Mouse (Mus musculus) heart, postnatal 36 days (tissue): ENCODE measurements around the gene Wdr6. TPM values are rescaled to one million over a fixed set of nuclear protein-coding genes. Genes with fewer than 3 reads are reported as not detected.
"Not testable (repeated sequence)": the region's sequence is repeated elsewhere in the genome, so short reads cannot be mapped to it uniquely, and the experiment has no call there.

Source experiments
- DNase-seq, 2 experiments: peaks; one replicate each; pipeline ENCODE4 v3.0.0; 2021 to 2022
- intact Hi-C: fragments of 180-260 bp; cut with DNase I; formaldehyde crosslinking; loops from one replicate; pipeline ENCODE4 v1.15.1; 2025
- total RNA-seq, 2 experiments: library from RNA; stranded (reverse); gene quantifications; 2 replicates each; pipeline ENCODE4 v1.2.3; 2021

Wdr6 gene
- 10 to 100 TPM; 12.1 to 19.5 TPM for total RNA-seq

GRCm38 (mm10) chr9:108578545-108579343, at the start of gene Wdr6:
Wdr6 (minus strand) TSS chr9:108578739.
- peak; percentile 85 to 86 for DNase-seq
- intact Hi-C loops: no loop called here

- intact Hi-C loops: no loop called here
Observed at GRCm38 (mm10) chr9:108628141-108628540, 49.6 kb upstream of the Wdr6 start.

GRCm38 (mm10) chr9:108626498-108626897, 48.0 kb upstream of the Wdr6 start:
- intact Hi-C loops: no loop called here
- peak; percentile 21 to 35 for DNase-seq

More at GRCm38 (mm10) chr9:108628141-108628540, 49.6 kb upstream of the Wdr6 start:
- DNase-seq: no peak

DNA sequence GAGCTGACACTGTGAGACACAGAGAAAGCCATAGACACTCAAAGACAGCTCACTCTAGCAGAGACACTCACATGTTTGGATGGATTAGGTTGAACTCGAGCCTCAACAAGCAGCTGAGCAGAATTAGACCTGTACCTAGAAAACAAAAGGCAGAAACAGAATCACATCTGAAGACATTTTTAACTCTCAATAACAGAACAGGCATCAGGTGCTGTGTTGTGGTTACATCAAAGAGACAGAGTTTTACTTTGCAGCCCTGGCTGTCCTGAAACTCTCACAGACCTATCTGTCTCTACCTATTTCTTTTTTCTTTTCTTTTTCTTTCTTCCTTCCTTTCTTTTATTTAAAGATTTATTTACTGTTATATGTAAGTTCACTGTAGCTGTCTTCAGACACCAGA, 38.8 kb upstream of the Wdr6 start:
- DNase-seq: no peak
- intact Hi-C loops: no loop called here

- no peak for DNase-seq
- intact Hi-C loops: no loop called here
Observed at GRCm38 (mm10) chr9:108611488-108611887, 32.9 kb upstream of the Wdr6 start.

GRCm38 (mm10) chr9:108608889-108609288, 30.4 kb upstream of the Wdr6 start:
- intact Hi-C loops: no loop called here
- DNase-seq: no peak

DNA sequence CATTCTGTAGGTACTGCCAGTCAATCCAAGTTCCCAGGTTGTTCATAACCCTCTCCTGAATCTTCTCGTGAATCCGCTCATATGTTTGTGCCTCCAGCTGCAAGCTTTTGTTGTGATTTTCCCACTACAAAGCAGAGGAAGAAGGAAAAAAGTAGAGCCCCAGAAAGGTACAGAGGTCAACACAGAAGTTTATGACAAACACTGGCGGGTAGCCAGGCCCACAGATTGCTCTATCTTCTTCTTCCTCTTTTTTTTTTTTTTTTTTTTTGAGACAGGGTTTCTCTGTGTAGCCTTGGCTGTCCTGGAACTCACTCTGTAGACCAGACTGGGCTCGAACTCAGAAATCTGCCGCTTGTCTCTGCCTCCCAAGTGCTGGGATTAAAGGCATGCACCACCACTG, 29.4 kb upstream of the Wdr6 start:
- intact Hi-C loops, DNase-seq: not testable (repeated sequence)

- DNase-seq: no peak
- intact Hi-C loops: no loop called here
Observed at GRCm38 (mm10) chr9:108601986-108602385, 23.4 kb upstream of the Wdr6 start.

- DNase-seq: no peak
- intact Hi-C loops: no loop called here
Observed at GRCm38 (mm10) chr9:108600011-108600410, 21.5 kb upstream of the Wdr6 start.

GRCm38 (mm10) chr9:108599021-108599566, 20.6 kb upstream of the Wdr6 start:
- intact Hi-C loops: loop anchor here (5.0 kb wide), 1 partner anchor 48 kb away; the partner anchor contains the start of gene Arih2
- no peak for DNase-seq

GRCm38 (mm10) chr9:108596998-108597764, 18.6 kb upstream of the Wdr6 start, which contains the start of gene P4htm:
P4htm (minus strand) TSS chr9:108597667.
- intact Hi-C loops: loop anchor here (5.0 kb wide), 1 partner anchor 50 kb away; the partner anchor contains the start of gene Arih2

DNA sequence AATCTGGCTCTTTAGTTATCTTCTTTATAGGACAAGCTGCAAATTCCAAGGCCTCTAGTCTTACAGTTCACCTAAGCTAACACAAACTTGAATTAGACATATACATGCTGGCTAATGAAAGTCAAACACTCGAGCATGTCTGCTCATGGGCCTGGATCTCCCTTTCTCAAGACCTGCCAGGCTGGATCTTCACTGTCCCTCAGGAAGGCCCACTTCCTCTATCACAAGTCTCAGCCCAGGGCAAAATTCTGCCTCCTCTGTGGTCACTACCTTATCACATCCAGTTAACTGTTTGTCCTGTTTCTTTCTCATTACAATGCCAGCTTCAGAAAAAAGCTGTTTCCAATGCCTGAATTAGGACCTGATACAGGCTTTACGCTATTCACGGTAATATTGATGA, 15.8 kb upstream of the Wdr6 start:
- DNase-seq: no peak
- intact Hi-C loops: no loop called here

More at GRCm38 (mm10) chr9:108596998-108597764, 18.6 kb upstream of the Wdr6 start, which contains the start of gene P4htm:
- peak; percentile 70 to 76 for DNase-seq

GRCm38 (mm10) chr9:108591462-108591861, 12.9 kb upstream of the Wdr6 start:
- no peak for DNase-seq
- intact Hi-C loops: no loop called here

GRCm38 (mm10) chr9:108589229-108589628, 10.7 kb upstream of the Wdr6 start:
- intact Hi-C loops: no loop called here
- DNase-seq: no peak

DNA sequence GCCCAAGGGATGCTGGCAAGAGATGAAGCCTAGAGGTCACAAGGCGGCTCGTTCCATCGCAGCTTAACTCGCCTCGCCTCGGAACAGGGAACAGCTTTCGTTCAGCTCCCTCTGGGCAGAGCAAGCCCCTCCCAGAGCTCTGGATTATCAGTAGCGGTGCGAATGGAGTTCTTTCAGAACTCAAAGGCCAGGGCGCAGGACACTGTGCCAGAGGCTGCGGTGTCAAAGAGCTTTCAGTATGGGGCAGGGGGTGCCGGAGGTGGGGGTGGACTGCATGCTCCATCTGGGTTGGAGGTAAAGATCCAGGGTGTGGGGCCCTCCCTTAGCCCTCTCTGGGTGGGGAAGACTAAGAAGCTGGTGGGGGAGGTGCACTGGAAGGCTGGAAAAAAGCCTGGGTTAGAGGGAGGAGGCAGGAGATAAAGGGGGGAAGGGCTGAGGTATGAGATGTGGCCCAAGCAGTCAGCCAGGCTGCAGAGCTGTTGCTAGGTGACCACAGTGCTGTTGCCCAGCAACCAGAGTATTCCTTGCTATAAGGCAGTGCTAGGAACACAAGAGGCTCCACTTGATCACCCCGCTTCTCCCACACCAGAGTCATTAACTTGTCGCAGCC, 9.1 kb upstream of the Wdr6 start:
- DNase-seq: peak; percentile 62 to 70
- intact Hi-C loops: no loop called here

GRCm38 (mm10) chr9:108579344-108579690, 778 bp upstream of the Wdr6 start:
- intact Hi-C loops: no loop called here
- DNase-seq: no peak

DNA sequence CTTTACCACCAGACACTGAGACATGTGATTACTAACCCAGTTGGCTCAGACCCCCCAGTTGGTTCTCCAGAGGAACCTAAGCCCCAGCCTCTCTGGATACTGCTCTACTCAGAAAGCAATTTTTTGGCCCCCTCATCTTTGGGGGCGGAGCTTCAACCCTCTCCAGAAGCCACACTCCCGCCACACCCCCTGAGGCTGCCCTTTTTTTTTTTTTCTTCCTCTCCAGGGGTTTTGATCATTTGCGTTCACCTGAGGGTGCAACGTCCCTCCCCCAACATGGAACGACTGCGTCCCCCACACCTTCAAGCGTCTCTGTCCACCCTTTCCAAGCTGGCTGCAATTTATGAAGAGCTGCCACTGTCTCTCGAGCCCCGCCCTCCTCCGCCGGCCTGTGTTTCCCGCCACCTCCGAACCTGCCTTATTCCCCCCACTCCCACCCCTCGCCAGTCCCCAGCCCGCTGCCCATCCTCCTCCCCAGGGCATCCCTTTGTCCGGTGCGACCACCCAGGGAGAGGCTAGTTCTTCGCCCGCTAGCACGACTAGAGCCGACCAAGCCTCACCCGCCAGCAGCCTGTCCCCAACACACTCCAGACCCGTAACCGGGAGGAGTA, 500 bp downstream of the Wdr6 start:
- intact Hi-C loops: no loop called here
- DNase-seq: peak; percentile 47 to 51

- intact Hi-C loops: no loop called here
Observed at GRCm38 (mm10) chr9:108577025-108577424, 1.5 kb downstream of the Wdr6 start.

DNA sequence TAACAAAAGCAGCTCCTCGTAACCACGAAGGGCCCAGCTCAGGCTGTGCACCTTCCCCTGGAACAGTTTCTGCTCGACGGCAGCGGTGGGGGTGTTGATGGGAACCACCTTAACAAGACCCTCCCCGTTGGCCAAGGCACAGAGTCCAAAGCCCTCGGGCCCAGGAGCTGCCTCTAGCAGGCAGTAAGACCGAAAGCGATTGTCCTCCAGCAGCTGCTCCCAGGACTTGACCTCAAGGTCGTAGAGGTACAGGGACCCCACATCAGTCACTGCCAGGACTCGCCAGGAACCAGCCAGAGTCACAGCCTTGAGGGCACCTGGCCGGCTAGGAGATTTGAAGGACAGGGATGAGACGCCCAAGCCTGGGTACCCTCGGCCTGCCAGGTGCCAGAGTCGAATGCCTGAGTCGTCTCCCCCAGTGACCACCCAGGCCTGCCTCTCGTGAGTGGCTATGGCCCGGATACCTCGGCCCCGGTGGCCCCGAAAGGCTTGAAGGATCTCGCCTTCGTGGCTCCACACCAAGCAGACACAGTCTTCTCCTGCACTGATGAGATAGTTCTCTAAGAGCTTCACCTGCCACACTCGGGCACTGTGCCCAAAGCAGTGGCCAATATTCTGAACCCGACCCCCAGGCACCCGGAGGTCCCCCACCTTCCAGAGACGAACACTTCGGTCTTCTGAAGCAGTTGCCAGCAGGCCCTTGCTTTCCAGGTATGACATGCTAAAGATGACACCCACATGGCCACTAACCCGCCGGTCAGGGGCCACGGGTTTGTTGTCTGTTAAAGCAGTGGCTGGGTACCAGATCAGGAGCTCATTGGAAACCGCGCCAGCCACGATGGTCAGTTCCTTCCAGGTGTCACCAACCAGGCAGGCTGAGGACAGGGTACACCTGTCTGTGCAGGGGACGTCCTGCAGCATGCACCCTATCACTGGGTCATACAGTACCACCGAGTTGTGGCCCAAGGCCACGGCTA, 2.9 kb downstream of the Wdr6 start:
- intact Hi-C loops: no loop called here
- DNase-seq: no peak

More at GRCm38 (mm10) chr9:108577025-108577424, 1.5 kb downstream of the Wdr6 start:
- no peak for DNase-seq
